Mouse (Mus musculus) hindbrain, embryonic 16.5 days (tissue): ENCODE measurements around the gene Rgcc. TPM values are rescaled to one million over a fixed set of nuclear protein-coding genes. Genes with fewer than 3 reads are reported as not detected.

Source experiments
- ATAC-seq: fragments of 200-750 bp; cut with Nextera tagmentation; 2 replicates; pipeline ENCODE4 v1.8.0; 2017; ENCODE audit warnings: moderate TSS enrichment, moderate library complexity
- H3K27ac ChIP-seq: fragments of 300-500 bp; sonication (generic); 2 replicates; pipeline ENCODE4 v1.5.1; 2014; ENCODE audit warnings: low read depth, mild to moderate bottlenecking, control low read depth, low read length, moderate library complexity
- H3K27me3 ChIP-seq: fragments of 300-500 bp; sonication (generic); replicated peaks from 2 replicates; pipeline ENCODE4 v1.6.1; 2014; ENCODE audit warnings: low read length; ENCODE audit not compliant: control insufficient read depth, insufficient read depth
- H3K36me3 ChIP-seq: fragments of 300-500 bp; sonication (generic); 2 replicates; pipeline ENCODE4 v1.6.1; 2014; ENCODE audit warnings: mild to moderate bottlenecking, low read length, moderate library complexity, mixed read lengths; ENCODE audit not compliant: control insufficient read depth, insufficient read depth
- H3K4me1 ChIP-seq: fragments of 300-500 bp; sonication (generic); 2 replicates; pipeline ENCODE4 v1.6.1; 2014; ENCODE audit warnings: low read depth, low read length; ENCODE audit not compliant: control insufficient read depth, insufficient read depth
- H3K4me2 ChIP-seq: fragments of 300-500 bp; sonication (generic); 2 replicates; pipeline ENCODE4 v1.6.1; 2014; ENCODE audit warnings: mild to moderate bottlenecking, low read length, control low read depth, moderate library complexity
- H3K4me3 ChIP-seq: fragments of 300-500 bp; sonication (generic); 2 replicates; pipeline ENCODE4 v1.5.1; 2014; ENCODE audit warnings: mild to moderate bottlenecking, low read length, control low read depth, moderate library complexity
- H3K9ac ChIP-seq: fragments of 300-500 bp; sonication (generic); 2 replicates; pipeline ENCODE4 v1.6.1; 2014; ENCODE audit warnings: low read depth, mild to moderate bottlenecking, control low read depth, low read length, moderate library complexity
- H3K9me3 ChIP-seq: fragments of 300-500 bp; sonication (generic); 2 replicates; pipeline ENCODE4 v1.6.1; 2014; ENCODE audit warnings: mild to moderate bottlenecking, low read length, moderate library complexity; ENCODE audit not compliant: control insufficient read depth
- WGBS: fragments of 180-500 bp; shearing (Covaris S2); extraction: QIAGEN DNeasy Blood & Tissue Kit; methylation state at CpG from one replicate; pipeline ENCODE4 v1.1.7; 2014; 5-methylcytosine and 5-hydroxymethylcytosine counted together
- polyA plus RNA-seq: library from polyadenylated mRNA; unstranded; fragments of >200 nt; fragmentation: Nextera tagmentation; extraction: Ambion mirVana; gene quantifications from 2 replicates; pipeline ENCODE4 v1.2.1, GENCODE M21; 2015

The Rgcc gene
- polyA plus RNA-seq, 1 experiment from 2014 or later: 59.3 TPM

DNA sequence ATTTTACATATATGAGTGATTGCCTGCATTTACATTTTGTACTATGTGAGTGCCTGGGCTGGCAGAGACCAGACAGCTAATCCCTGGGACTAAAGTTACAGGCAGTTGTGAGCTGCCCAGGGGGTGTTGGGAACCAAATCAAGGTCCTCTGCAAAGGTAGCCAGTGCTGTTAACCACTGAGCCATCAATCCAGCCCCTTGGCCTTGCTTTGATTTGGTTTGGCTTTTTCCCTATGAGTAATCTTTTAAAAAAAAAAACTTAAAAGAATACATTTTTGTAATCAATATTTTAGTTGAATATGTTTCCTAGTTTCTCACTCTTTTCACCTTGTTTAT, 59.1 kb downstream of the Rgcc start:
- H3K9me3 ChIP-seq: peaks cover 2% of the 10 kb centered on the region; the same call in 1 of the 2 replicates
- H3K27ac ChIP-seq: no peak overlapping the region
- no peak for ATAC-seq
- no peaks in the 10 kb centered on the region for H3K27me3 ChIP-seq
- H3K9ac ChIP-seq: no peak overlapping the region
- no peak overlapping the region for H3K4me3 ChIP-seq
- H3K4me1 ChIP-seq: 0 out of 2 replicates have a peak, but pooled peaks cover 5% of the 10 kb centered on the region
- no peak overlapping the region for H3K4me2 ChIP-seq
- H3K36me3 ChIP-seq: no peaks in the 10 kb centered on the region

DNA sequence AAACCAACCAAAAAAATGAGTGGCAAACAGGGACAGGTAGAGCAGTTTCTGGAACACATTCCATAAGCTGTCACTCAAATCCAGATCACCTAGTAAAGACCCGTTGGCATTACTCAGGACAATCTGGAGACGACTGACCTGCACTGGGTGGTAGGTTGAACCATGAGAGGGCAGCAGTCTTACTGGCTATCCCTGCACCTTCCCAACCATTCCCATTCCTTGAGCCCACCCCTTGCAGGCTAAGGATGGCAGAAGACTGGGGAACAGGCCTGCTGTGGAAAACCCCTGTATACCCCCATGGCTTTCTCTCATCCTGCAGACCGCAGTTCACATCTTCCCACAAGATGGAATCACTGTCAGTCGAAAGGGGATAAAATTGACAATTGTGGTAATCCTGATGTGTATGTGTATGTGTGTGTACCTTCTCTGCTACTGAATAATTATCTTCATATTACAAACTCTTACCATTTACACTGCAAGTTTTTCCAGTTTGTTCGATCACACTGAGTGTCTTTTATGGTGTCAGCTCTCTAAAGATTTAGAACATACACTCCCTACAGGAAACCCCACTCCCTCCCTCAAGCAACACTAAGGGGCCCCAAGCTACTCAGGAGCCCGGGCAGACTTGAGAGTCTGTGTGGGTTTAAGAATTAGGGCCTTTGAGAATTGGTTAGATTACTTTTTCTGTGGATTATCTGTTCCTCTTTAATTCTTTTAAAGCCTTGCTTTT, 59.6 kb downstream of the Rgcc start:
- H3K4me1 ChIP-seq: peaks cover 6% of the 10 kb centered on the region; the same call in 1 of the 2 replicates
- H3K9ac ChIP-seq: no peak overlapping the region
- H3K9me3 ChIP-seq: peaks cover 2% of the 10 kb centered on the region; the same call in 1 of the 2 replicates
- 83% methylated on average over 6 of the region's 6 CpGs for WGBS
- H3K36me3 ChIP-seq: no peaks in the 10 kb centered on the region
- ATAC-seq: no peak
- no peak overlapping the region for H3K27ac ChIP-seq
- H3K4me2 ChIP-seq: no peak overlapping the region
- no peaks in the 10 kb centered on the region for H3K27me3 ChIP-seq
- no peak overlapping the region for H3K4me3 ChIP-seq

- Histone ChIP-seq H3K4me1 (peaks cover 7% of the 10 kb centered on the region; the same call in 1 of the 2 replicates), H3K9ac (no peak overlapping the region), H3K9me3 (peaks cover 2% of the 10 kb centered on the region; the same call in 1 of the 2 replicates), H3K27ac (no peak overlapping the region), H3K4me2 (no peak overlapping the region), H3K36me3 (no peaks in the 10 kb centered on the region), H3K27me3 (no peaks in the 10 kb centered on the region), H3K4me3 (no peak overlapping the region)
- no peak for ATAC-seq
- WGBS: 86% methylated on average over 4 of the region's 4 CpGs
Measured at GRCm38 (mm10) chr14:79241057-79241570, 60.3 kb downstream of the Rgcc start.

GRCm38 (mm10) chr14:79239402-79239801, 62.0 kb downstream of the Rgcc start:
- no peak overlapping the region for H3K27ac ChIP-seq
- peaks cover 2% of the 10 kb centered on the region; the same call in 1 of the 2 replicates for H3K9me3 ChIP-seq
- H3K36me3 ChIP-seq: no peaks in the 10 kb centered on the region
- no peaks in the 10 kb centered on the region for H3K27me3 ChIP-seq
- H3K4me2 ChIP-seq: no peak overlapping the region
- H3K9ac ChIP-seq: no peak overlapping the region
- no peak overlapping the region for H3K4me3 ChIP-seq
- ATAC-seq: no peak
- peaks cover 4% of the 10 kb centered on the region; the same call in 1 of the 2 replicates for H3K4me1 ChIP-seq
- WGBS: 92% methylated on average over 12 of the region's 12 CpGs

Other genes starting within 250 kb of the Rgcc start
- gene Zfp957, start 54.3 kb downstream of the Rgcc start, polyA plus RNA-seq: not detected in 2 replicates
- gene Naa16, start 89.1 kb upstream of the Rgcc start, polyA plus RNA-seq: 15.6 and 17.3 TPM in 2 replicates
- 11.7 and 12.6 TPM in 2 replicates for gene Mtrf1, start 96.1 kb upstream of the Rgcc start, polyA plus RNA-seq
- gene Kbtbd7, start 124.9 kb upstream of the Rgcc start, polyA plus RNA-seq: 16.2 and 20.1 TPM in 2 replicates
- gene Kbtbd6, start 150.2 kb upstream of the Rgcc start, polyA plus RNA-seq: 1.6 and 2.0 TPM in 2 replicates
- 1.7 and 2.4 TPM in 2 replicates for gene Elf1, start 179.5 kb upstream of the Rgcc start, polyA plus RNA-seq
- 38.7 and 38.9 TPM in 2 replicates for gene Wbp4, start 179.9 kb upstream of the Rgcc start, polyA plus RNA-seq